Mouse (Mus musculus) frontal cortex, adult 2 months (tissue): ENCODE data around the gene Smarcc2. TPM values are rescaled to one million over a fixed set of nuclear protein-coding genes. Genes with fewer than 3 reads are reported as not detected.
A peak's percentile ranks its signal among the peaks of the same experiment; 100 is the strongest.

Experiments
- DNase-seq, 2 experiments: peaks; one replicate each; pipeline ENCODE4 v3.0.0; 2022; ENCODE audit warnings: low spot score in 1 of 2; ENCODE audit errors: extremely low spot score in 1 of 2
- polyA plus RNA-seq: library from polyadenylated mRNA; depleted of rRNA; stranded (reverse); fragments of >200 nt; gene quantifications from 2 replicates; pipeline ENCODE4 v1.2.3, GENCODE M21; 2012

Gene Smarcc2
- polyA plus RNA-seq, 1 experiment, result 255 TPM

GRCm38 (mm10) chr10:128511189-128511588 is 52.1 kb downstream of the Smarcc2 start:
- no peak for DNase-seq

DNA sequence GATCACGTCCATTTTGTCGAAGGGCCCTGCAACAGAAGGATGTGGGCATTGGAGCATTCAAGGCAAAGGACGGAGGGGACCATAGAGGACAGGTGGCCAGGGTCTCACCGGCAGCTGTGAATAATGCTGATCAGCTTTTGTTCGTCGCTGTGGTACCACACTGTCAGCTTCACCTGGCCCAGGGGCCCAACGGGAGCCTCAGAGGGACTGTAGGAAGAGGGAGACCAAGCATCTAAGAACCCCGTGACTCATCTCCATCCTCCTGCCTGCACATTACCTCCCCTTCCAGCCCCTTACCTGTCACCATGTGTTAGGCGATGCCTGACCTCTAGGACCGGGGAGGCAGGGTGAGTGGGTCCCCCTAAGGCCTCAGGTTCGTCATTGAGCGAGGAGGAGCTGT is 52.7 kb downstream of the Smarcc2 start:
- DNase-seq, result no peak

DNA sequence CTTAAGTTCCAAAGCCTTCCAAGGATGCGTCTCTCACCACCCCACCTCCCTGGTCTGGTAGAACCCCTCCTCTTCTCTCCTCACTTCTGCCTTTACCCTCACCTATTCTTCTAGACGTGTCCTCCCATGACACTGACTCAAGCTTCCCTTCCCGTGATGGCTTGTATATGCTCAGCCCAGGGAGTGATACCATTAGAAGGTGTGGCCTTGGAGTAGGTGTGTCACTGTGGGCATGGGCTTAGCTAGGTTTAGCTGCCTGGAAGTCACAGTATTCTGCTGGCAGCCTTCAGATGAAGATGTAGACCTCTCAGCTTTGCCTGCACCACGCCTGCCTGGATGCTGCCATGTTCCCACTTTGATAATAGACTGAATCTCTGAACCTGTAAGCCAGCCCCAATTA is 56.0 kb downstream of the Smarcc2 start:
- no peak for DNase-seq

GRCm38 (mm10) chr10:128516029-128516428 is 57.0 kb downstream of the Smarcc2 start:
- DNase-seq, result no peak

DNA sequence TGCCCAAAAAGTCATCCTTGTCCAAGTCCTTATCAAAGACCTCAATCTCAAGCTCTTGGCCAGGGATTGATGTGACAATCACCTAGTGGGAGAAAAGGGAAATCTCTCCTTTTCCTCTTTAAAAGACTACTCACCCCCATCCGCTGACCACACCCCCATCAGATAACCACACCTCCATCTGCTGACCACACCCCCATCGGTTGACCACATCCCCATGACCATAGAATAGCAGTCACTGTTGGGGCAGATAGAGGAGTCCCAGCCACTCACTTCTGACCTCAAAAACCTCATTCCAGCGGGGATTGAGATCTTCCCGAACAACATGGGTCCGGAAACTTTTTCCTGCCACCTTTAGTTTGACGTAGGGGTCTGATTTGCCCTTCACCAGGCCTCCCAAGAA is 57.6 kb downstream of the Smarcc2 start:
- no peak for DNase-seq

GRCm38 (mm10) chr10:128518833-128519232 is 59.8 kb downstream of the Smarcc2 start:
- peak in 1 of 2 experiments; percentile 57 for DNase-seq

- DNase-seq, result no peak
Observed at GRCm38 (mm10) chr10:128520591-128520990, 61.5 kb downstream of the Smarcc2 start.

DNA sequence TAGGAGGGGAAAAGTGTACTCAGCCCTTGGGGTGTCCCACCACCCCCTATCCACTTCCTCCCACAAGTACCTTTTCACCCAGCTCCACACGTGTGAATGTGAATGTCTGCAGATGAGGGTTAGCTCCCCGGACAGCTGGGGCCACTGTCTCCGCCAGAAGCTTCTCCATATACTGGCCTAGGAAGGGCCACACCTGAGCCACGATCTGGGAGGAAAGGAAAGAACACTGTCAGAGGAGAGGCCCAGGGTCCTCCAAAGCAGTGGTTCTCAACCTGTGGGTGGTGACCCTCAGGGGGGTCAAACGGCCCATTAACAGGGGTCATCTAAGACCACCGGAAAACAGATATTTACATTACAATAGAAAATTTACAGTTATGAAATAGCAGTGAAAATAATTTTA is 63.3 kb downstream of the Smarcc2 start:
- no peak for DNase-seq

- DNase-seq, result no peak
Observed at GRCm38 (mm10) chr10:128524111-128524731, 65.2 kb downstream of the Smarcc2 start.

DNA sequence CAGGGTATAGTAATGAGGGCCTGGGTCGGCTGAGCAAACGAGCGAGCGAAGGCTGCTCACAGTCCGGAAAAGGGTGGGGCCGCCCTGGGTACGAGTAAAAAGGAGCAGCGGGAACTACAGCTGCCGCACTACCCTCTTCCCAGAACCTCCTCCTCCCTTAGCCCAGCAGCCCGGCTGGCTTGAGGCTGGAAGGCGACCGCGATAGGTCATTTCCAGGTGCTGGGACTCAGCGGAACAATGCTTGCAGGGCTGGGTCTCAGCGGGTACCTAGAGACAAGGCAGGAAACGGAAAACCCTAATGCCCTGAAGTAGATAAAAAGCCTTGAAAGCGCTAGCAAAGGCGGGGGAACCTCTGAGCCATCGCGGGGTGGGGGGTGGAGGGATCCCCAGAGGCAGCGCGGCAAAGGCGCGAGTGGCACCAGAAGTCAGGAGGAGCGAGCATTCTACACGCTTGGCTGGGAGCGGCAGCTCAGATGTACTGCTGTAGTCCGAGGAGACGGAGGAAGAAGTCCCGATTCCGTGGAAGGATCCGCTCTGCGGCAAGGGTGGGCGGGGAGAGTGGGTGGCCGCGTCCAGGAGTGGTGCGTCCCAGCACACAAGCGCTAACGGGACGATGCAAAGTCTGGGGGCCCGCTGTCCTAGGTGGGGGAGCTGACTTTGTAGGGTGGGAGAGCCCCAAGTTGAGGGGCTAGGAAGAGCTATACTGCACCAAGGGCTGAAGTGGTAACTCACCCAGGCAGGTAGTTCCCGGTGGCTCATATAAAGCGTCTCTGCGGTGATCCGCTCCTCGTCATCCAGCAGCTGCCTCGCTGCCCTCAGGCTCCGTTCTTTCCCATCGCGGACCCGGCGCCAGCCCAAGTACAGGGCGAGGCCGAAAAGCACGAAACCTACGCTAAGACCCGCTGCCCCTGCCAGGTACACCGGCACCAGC is 65.9 kb downstream of the Smarcc2 start:
- peak in 1 of 2 experiments; percentile 54 for DNase-seq

GRCm38 (mm10) chr10:128525671-128526308 is 66.7 kb downstream of the Smarcc2 start, which contains the start of gene Esyt1:
Esyt1 (minus strand) TSS chr10:128525871.
- DNase-seq, result peak; percentile 91 to 93

GRCm38 (mm10) chr10:128526366-128527356 is 67.6 kb downstream of the Smarcc2 start:
- DNase-seq, result no peak

GRCm38 (mm10) chr10:128535206-128535605 is 76.2 kb downstream of the Smarcc2 start:
- DNase-seq, result no peak

GRCm38 (mm10) chr10:128535624-128536265 is 76.7 kb downstream of the Smarcc2 start:
- DNase-seq, result no peak

- peak; percentile 81 to 96 for DNase-seq
Observed at GRCm38 (mm10) chr10:128536266-128536940, 77.4 kb downstream of the Smarcc2 start.

DNA sequence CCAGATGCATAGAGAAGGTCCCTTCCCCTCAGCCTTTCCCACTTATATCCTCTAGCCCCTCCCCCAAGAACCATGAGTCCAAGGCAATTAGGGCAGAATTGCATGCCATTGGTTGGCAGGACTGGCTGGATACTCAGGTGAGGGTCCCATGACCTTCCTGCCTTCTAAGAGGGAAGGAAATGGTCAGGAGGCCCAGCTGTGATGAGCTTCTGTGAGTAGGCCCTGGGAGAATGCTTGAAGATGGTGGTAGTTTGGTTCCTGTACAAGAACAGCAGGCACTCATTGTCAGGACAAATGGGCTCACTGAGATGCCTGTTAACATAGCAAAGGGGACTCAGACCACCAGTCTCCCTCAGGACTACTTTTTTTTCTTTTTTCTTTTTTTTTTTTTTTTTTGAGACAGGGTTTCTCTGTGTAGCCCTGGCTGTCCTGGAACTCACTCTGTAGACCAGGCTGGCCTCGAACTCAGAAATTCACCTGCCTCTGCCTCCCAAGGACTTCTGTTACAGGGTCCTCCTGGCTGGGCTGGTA is 79.4 kb downstream of the Smarcc2 start:
- DNase-seq, result no peak
